Mouse (Mus musculus): ENCODE data around the gene Tgfb3. TPM values are rescaled to one million over a fixed set of nuclear protein-coding genes. Genes with fewer than 3 reads are reported as not detected.

The Tgfb3 gene
- 0.05 TPM in 1 of 2 replicates, not detected in the other for total RNA-seq (2017)

- ATAC-seq (replicated peaks; ENCODE audit: low read depth, poor library complexity, severe bottlenecking) = no peak; the same call in 1 of the 2 replicates
Measured at GRCm38 (mm10) chr12:86078553-86079201, at the start of gene Tgfb3. Gene Tgfb3 (minus strand): TSS chr12:86079041.

DNA sequence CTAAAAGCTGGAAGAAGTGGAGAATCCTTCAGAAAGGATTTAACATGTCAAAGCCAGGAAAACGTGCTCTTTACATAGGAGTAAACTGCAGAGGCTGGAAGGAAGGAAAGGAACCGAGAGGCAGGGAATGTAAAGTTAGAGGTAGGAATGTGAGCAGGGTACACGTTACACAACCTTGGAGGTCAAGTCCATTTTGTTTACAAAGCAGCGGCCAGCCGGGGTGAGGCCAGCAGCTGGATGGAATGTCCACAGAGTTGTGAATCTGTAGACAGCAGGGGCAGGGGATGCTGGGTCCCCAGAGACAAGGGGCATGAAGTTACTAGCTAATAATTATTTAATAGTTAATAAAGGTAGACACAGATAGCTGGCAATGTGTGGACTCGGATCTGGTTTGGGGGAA, 49.3 kb upstream of the Tgfb3 start:
- ATAC-seq (replicated peaks; ENCODE audit: low read depth, poor library complexity, severe bottlenecking) = no peak

DNA sequence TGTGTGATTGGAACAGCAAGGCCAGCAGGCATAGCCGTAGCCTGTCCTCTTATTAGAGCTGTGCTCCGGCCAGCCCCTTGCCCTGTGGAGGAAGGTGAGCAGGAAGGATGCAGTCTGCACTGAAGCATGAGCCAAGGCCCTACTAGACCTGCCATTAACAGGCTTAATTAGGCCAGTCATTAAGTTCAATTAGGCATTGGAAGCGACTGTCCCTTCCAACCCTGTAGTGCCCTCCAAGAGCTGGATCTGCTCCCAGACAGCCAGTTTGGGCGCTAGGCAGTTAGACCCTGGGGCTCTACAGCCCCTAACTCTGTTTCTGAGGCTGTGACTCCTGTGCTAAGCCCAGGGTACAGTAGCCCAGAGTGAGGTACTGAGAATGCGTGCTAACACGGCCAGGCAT, 45.2 kb upstream of the Tgfb3 start:
- no peak for ATAC-seq (replicated peaks; ENCODE audit: low read depth, poor library complexity, severe bottlenecking)

DNA sequence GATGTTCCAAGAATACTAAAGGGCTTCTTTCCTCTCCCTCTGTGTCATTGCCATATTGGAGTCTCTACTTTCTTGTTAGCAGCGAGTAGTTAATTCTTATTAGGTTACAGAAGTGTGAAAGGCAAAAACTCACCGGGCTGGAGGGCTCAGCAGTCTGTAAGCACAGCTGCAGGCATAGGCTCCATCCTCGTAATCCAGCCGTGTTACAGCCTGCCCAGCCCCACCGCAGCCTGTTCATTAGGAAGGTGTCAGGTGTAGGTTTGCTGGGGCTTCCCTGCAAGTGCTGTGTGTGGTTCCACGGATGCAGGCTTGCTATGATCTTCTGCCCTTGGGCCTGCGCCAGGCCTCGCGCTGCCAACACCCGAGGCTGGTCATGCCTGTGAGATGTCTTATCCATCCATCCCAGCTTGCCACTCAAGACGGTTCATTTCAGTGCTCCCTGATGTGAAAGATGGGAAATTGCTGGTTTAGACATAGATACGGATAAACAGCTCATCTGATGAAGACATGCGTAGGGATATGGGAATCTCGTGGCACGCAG, 37.5 kb upstream of the Tgfb3 start:
- ATAC-seq (replicated peaks; ENCODE audit: low read depth, poor library complexity, severe bottlenecking) = no peak

GRCm38 (mm10) chr12:86110637-86111036, 31.8 kb upstream of the Tgfb3 start:
- ATAC-seq (replicated peaks; ENCODE audit: low read depth, poor library complexity, severe bottlenecking) = 0 out of 2 replicates have a peak, but pooled peaks have one; percentile 60

DNA sequence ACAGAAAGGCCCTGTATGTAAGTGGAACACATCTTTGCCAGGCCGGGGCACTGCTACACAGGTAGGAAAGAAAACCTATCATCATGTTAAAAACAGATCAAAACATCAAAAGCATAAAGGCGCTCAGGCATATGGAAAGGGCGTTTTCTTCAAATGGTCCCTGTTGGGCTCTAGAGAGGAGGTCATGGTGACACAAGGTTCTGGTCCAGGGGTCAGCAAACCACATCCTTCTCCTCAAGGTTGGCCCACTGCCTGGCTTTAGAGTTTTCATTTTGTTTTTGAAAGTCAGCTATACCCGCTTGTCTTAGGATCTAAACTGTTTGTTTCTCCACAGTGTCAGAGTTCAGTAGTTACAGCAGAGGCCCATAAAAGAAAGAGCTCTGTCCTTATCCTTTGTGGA, 30.7 kb upstream of the Tgfb3 start:
- no peak for ATAC-seq (replicated peaks; ENCODE audit: low read depth, poor library complexity, severe bottlenecking)

DNA sequence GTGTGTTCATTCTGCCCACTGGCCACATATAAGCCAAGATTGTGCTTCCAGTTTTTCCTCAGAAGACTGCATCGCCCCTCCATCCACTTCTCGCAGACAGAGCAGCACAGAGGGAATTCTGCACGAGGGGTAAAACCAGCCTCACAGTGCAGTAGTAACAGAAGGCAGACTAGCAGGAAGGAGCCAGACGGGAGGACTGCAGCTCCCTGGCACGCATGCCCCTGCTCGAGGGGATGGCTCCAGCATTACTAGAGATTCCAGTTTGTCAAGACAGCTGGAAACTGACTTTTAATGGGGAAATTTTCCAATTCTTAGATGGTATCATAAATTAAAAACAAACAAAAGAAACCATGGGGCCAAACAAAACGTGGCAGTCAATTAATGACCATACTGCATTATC, 28.8 kb upstream of the Tgfb3 start:
- no peak for ATAC-seq (replicated peaks; ENCODE audit: low read depth, poor library complexity, severe bottlenecking)

GRCm38 (mm10) chr12:86106086-86106485, 27.2 kb upstream of the Tgfb3 start:
- no peak for ATAC-seq (replicated peaks; ENCODE audit: low read depth, poor library complexity, severe bottlenecking)

DNA sequence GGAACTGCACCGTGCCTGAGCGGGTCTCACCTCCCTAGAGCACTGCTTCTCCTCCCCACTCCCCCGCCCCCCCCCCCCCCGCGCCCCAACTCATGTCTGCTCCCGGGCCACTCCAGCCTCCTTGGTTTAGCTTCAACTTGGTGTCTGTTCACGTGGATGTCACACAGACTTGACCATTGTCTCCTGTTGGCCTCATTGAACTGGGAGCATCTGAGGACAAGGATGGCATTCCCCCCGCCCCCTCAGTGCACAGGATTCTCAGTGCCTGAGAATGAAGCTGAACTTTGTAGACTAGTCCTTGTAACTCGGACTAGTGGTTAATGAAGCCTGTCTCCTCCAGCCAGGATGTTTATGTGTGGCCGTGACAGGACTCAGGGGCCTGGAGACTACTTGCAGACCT, 26.7 kb upstream of the Tgfb3 start:
- no peak for ATAC-seq (replicated peaks; ENCODE audit: low read depth, poor library complexity, severe bottlenecking)

- ATAC-seq (replicated peaks; ENCODE audit: low read depth, poor library complexity, severe bottlenecking) = no peak
Measured at GRCm38 (mm10) chr12:86104297-86104696, 25.5 kb upstream of the Tgfb3 start.

- ATAC-seq (replicated peaks; ENCODE audit: low read depth, poor library complexity, severe bottlenecking) = no peak
Measured at GRCm38 (mm10) chr12:86103852-86104251, 25.0 kb upstream of the Tgfb3 start.

DNA sequence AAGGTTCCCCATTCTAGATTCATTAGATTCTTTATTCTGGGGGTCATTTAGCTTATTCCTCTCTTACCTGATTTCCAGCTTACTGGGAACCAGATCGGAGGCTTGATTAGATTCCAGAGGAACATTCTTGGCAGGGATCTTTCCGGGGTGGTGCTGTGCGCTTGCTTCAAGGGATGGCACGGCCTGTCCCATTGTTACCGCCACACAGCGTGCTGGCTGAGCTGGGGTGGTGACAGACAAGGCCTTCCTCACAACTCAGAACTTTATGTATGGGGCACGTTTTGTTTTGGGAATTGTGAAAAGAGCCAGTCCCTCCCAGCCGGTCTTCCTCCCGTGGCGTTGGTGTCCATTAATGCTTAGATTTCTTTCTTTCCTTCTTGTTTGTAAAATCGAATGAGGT, 24.6 kb upstream of the Tgfb3 start:
- no peak for ATAC-seq (replicated peaks; ENCODE audit: low read depth, poor library complexity, severe bottlenecking)

GRCm38 (mm10) chr12:86102686-86103085, 23.8 kb upstream of the Tgfb3 start:
- ATAC-seq (replicated peaks; ENCODE audit: low read depth, poor library complexity, severe bottlenecking) = no peak

DNA sequence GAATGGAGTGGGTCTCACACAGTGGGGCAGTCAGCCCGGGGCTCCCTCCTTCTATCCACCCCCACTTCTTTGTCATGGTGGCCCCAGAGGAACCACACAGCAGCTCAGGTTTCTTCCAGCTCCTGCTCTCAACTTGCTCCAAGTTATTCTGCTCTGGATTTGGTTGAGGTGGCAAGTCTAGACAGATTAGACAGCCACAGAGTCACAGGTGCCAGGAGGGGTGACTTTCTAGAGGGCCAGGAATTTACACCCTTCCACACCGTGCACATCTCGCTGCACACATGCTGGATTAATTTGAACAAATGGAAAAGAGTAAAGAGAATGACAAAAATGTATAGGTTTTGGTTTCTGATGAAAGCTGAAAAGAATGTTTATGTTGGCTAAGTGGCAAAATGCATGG, 21.9 kb upstream of the Tgfb3 start:
- ATAC-seq (replicated peaks; ENCODE audit: low read depth, poor library complexity, severe bottlenecking) = no peak

- ATAC-seq (replicated peaks; ENCODE audit: low read depth, poor library complexity, severe bottlenecking) = no peak
Measured at GRCm38 (mm10) chr12:86097781-86098180, 18.9 kb upstream of the Tgfb3 start.

- ATAC-seq (replicated peaks; ENCODE audit: low read depth, poor library complexity, severe bottlenecking) = no peak
Measured at GRCm38 (mm10) chr12:86095806-86096205, 17.0 kb upstream of the Tgfb3 start.

DNA sequence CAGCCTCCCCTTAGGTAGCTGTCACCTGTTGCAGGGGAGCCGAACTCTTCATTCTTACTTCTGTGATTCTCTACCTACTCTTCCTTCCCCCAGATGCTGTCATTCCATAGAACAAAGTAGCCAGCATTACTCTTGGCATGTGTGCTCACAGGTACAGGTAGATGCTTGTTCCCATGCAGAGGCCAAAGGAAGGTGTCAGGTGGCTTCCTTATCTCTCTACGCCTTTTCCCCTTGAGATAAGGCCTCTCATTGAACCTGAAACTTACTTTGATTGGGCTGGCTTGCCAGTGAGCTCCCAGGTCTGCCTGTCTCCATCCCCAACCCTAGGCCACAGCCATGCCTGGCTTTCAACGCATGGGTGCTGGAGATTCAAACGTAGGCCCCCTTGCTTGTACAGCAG, 15.2 kb upstream of the Tgfb3 start:
- no peak for ATAC-seq (replicated peaks; ENCODE audit: low read depth, poor library complexity, severe bottlenecking)

GRCm38 (mm10) chr12:86091601-86092132, 12.8 kb upstream of the Tgfb3 start:
- no peak for ATAC-seq (replicated peaks; ENCODE audit: low read depth, poor library complexity, severe bottlenecking)

DNA sequence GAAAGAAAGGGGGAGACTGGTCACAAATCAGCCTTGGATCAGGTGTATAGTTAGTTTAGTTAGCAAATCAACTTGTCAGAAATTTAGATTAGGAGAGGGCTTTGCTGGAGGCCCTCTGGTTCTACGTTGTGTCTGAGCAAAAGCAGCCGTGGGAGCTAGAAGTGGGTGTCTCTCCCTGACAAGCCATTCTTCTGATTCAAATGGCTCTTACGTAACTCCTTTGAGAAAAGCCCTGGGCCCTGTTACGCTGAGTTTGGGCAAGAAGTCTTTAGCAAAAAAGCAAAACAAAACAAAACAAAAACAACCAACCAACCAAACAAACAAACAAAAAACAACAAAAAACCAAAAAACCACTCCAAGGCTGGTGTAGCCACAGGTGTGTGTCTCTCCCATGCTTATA, 11.9 kb upstream of the Tgfb3 start:
- ATAC-seq (replicated peaks; ENCODE audit: low read depth, poor library complexity, severe bottlenecking) = no peak

DNA sequence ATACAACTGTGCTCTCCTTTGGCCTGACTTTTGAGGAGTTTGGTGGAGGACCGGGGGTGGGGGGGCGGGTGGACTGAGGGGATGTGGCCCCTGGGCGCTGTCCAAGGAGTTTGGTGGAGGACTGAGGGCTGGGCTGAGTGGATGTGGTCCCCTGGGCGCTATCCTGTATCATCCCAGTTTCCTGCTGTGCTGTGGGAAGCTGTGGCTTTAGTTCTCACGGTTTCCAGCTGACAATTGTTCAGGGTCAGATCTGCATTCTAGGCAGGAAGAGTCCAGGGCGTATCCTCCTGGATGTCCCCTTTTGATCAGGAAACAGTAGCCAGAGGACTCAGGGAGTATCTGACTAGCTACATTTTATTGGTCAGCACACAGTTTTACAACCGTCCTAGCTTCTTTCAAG, 9.2 kb upstream of the Tgfb3 start:
- no peak for ATAC-seq (replicated peaks; ENCODE audit: low read depth, poor library complexity, severe bottlenecking)

GRCm38 (mm10) chr12:86086550-86086949, 7.7 kb upstream of the Tgfb3 start:
- no peak for ATAC-seq (replicated peaks; ENCODE audit: low read depth, poor library complexity, severe bottlenecking)

GRCm38 (mm10) chr12:86085873-86086272, 7.0 kb upstream of the Tgfb3 start:
- no peak for ATAC-seq (replicated peaks; ENCODE audit: low read depth, poor library complexity, severe bottlenecking)
